Mouse (Mus musculus): Measurements from ENCODE around the gene Resf1.

DNA sequence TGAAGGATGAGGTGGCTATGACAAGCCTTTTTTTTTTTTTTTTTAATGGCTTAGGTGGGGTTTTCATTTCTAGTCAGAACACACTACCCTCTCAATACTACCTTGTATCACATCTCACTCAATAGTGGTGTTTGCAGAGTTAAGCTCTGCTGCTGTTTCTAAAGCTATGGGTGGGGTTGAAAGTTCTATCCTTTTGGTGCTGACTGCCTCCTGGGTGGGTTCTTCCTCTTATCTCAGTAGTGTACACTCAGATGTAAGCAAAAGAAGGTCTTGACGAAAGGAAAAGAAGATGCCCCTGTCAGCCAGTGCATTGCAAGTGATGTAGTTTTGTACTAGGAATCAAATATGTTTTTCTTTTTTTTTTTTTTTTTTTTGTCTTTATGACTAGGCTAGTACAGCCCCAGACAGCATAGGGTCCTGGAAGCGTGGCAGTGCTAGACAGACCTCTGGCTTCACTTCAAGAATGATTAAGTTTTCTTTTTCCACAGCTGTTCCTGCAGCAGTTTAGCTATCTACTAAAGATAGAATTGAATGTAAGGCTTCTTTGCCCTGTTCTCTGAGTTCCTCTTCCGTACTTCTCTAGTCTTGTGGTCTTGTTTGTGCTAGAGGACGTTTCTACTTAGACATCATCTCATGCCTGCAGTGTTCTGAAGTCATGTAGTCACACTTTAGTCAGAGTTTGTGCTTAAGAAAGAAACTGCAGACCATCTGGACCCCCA lies 14.5 kb downstream of the Resf1 start:
- TF ChIP-seq CTCF (conservative IDR thresholded peaks at IDR 0.05; ENCODE audit: insufficient read depth, insufficient read length, low read depth, low read length) (no peak), POLR2A (IDR thresholded peaks at IDR 0.05; ENCODE audit: low read depth, low read length) (no peak)
